Mouse (Mus musculus) heart, adult 8-10 months (tissue): ENCODE data around the gene Zfp827. TPM values are rescaled to one million over a fixed set of nuclear protein-coding genes. Genes with fewer than 3 reads are reported as not detected.
A peak's percentile ranks its signal among the peaks of the same experiment; 100 is the strongest.

ENCODE experiments used
- DNase-seq: peaks from one replicate; pipeline ENCODE4 v3.0.0; 2022; ENCODE audit warnings: low spot score
- total RNA-seq, 4 experiments: library from RNA; stranded (reverse); gene quantifications; 2 replicates each; pipeline ENCODE4 v1.2.4; 2022

Zfp827 gene
- total RNA-seq, 4 experiments from 2014 or later, result 10.7 to 16.7 (median 14.3) TPM

DNA sequence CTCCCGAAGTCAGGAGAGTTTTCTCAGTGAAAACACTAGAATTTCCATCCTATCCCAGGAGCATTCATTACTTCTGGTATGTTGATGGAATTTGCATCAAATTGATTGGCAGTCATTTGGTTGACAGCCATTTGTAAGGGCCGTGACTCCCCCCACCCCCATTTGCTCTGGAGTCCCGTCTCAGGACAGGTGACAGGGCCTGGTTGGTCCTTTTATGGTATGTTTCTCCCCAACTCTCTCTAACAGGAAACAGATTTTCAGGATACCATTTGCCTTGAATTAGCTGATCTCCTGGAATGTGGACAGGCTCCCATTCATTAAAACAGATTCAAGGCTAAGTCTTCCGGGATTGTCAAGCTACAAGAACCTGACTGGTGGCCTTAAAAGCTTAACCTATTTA lies 129.1 kb downstream of the Zfp827 start:
- DNase-seq, result no peak

DNA sequence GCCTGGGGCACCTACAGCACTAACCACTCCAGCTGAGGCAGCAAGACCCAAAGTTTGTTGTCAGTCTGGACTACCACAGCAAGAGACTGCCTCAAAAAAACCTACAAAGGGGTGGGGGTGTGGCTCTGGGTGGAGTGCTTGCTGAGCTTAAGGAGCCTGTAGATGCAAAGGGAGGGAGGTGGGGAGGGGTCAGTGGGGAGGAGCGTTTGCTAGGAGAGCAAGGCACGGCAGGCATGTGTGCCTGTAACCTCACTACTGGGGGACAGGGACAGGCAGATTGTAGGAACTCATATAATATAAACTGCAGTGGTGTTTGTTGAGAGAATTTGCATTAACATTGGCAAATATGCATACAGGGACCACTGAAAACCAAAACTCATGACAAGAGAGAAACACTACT lies 130.1 kb downstream of the Zfp827 start:
- no peak for DNase-seq

DNA sequence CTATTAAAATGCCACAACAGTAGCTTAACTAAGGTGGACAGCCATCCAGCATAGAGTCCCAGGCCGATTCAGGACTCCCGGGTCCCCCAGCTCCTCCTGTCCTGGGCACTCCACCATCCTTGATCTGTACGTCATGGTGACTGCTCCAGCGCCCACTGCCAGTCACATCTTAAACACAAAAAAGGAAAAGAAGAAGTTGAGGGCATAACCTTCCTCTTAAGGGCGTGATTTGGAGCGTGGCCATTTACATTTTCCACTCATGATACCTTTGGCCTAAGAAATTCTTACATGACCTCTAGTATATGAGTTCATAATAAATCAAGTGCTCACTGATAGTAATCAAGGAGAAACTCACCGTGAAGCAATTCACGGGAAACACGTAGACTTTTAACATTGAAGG lies 131.2 kb downstream of the Zfp827 start:
- DNase-seq, result no peak

DNA sequence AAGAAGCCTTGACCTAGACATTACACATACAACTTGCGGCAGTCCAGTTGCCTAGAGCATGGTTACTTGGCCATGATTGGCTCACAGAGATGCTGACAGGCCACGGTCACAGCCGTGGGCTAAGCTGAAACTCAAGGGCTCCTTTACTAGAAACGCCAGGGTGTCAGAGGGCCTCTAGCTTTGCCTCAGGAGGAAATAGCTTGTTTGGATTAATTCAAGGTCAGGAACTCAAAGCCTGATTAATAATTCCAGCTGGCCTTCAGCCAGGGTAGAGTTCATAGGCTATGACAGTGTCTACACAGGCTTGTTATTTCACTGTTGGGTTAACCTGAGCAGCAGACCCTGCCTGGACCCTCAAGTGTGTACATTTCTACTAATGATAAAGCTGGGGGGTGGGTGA lies 132.1 kb downstream of the Zfp827 start:
- no peak for DNase-seq

DNA sequence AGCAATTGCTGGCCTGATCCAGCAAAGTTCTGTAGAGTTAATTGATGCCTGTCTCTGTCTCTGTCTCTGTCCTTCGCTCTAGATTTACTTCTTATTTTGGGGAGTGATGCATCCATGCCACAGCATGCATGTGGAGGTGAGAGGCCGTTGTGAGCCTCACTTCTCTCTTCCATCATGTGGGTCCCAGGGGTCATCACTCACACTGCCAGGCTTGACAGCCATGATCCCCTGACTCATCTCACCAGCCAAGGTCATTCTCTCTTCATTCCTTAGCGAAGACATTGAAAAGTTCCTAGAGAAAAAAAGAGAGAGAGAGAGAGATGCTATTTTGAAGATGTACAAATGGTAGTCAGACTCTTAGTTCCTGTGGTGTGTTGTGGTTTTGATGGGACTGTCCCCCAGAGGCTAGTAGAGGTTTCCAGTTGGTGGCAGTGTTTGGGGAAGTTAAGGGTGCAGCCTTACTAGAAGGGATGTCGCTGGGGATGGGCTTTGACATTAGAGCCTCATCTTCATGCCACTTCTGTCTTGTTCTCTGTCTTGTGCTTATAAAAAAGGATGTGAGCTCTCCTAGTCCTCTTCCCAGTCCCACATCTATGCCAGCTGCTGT lies 133.0 kb downstream of the Zfp827 start:
- no peak for DNase-seq

DNA sequence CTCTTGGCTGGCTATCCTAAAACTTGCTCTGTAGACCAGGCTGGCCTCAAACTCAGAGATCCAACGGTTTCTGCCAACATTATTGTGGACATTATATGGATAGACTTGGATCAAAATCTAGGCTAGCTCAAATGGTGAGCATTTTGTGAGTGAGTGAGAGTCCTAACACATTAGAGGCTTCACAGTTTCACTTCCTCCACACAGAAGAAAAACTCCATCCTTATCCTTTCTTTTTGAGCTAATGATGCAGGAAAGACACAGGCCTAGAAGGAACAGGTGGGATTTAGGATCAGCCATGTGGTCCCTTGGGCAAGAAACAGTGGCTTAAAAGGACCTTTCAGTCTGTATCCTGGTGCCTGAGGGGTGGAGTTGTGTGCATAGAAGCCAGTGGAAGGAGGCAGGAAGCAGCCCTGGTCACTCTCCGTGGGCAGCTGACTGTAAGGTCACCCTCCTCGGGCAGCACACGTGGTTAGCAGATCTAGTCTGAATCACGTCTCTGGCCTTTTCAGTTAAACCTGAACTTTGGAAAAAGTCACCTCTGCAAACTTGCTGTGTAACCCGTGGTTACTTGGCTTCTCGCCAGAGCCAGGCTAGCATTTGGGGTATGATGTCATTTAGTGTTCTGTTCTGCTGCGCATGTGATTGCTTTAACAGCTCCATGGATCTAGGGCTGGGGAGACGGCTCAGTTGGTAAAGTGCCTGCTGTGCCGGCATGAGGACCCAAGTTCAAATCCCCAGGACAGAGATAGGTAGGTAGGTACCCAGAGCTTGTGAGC lies 134.5 kb downstream of the Zfp827 start:
- DNase-seq, result peak; percentile 72

DNA sequence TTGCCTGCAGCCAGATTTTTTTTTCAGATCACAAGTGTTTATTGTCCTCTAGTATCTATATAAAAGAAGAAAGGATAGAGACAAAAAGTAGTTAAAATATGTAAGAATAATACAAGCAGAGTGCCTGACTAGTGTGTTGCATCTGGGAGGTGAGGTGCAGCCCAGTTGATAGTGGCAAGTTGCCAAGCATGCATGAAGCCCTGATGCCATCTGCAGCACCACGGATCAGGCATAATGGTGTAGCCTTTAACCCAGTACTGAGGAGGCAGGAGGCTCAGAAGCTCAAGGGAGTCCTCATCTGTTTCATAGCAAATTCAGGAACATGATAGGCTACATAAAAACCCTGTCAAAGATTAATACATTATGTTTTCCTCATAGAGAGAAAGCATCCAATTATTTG lies 136.1 kb downstream of the Zfp827 start:
- no peak for DNase-seq

DNA sequence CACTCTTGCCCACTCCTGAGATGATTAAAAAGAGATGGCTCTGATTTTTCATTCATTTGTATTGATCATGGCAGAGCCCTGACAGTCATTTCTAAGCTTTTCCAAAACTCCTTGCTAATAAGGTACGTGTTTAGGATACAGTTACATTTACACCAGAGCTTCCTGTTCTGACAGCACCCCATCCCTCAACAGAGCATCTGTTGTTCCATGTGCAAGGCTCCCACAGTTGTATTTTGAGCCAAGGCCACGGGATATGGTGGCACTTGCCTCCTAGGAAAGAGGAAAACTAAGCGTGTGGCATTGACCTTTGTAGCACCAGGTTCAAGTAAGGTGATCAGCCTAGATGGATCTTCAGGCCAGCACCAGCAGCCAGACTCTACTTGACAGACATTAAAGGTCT lies 137.0 kb downstream of the Zfp827 start:
- no peak for DNase-seq

DNA sequence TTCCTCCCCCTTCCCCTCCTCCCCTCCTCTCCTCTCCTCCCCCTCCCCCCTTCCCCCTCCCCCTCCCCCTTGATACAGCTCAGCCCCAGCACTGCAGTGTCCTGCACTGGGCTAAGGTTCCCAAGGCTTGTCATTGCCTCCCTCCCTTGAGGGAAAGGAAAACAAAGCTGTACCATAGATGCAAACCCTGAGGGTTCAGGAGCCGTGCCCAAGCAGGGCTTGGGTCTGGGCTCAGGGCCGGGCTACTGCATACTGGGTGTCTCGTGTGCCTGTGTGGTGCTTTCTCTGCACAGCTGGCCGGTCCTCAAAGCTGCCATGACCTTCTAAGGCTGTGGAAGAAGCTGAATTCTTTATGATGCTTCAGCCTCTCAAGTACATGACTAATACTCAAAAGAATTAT lies 145.4 kb downstream of the Zfp827 start:
- DNase-seq, result no peak

DNA sequence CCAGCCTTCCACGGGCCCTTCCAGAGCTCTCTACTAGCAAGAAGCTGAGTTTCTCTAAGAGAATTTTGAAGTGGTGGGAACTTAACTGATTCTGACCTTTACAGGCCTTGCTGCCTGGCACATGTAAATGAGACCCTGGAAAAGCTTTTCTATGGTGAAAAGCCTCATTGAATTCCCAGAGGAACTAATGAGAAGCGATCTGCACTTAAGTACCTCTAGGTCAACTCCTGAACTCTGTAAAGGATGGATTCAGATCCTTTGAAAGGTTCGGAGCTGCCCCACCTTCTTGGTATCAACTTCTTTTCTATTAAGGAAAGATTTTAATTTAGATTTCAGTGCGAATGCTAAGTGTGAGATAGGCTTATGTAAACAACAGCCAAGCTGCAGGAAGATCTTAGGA lies 147.8 kb downstream of the Zfp827 start:
- DNase-seq, result no peak

DNA sequence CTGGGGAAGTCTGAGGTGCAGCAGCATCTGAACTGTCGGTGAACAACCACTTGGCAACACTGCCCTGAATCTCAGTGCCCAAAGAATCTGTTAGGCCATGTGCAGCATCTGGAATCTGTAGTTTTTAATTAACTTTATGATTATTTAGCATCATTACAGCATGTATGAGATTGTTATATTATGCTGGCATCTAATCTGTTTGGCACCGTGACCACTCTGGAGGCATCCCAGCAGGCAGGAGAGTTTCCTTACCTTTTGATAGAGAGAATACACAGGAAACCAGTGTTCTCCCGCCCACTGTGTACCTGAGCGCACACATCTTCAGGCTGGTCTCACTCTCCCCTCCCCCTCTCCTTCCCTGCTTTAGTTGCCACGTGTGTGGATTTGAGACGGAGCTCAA lies 151.4 kb downstream of the Zfp827 start:
- DNase-seq, result no peak

DNA sequence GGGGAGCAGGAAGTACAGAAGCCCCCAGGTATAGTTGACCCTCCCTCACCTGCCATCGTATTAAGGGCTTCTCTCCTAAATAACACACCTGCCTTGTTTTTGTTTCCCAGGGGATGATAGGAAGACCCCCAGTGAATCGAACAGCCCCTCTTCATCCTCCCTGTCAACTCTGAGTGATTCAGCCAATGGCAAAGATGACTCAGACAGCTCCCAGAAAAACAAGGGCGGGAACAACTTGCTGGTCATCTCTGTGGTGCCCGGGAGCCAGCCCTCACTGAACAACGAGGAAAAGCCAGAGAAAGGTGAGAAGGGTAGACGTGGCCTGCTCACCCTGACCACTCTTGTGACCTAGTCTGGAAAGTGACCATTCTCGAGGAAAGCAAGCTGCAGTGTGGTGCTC lies 157.3 kb downstream of the Zfp827 start:
- no peak for DNase-seq

DNA sequence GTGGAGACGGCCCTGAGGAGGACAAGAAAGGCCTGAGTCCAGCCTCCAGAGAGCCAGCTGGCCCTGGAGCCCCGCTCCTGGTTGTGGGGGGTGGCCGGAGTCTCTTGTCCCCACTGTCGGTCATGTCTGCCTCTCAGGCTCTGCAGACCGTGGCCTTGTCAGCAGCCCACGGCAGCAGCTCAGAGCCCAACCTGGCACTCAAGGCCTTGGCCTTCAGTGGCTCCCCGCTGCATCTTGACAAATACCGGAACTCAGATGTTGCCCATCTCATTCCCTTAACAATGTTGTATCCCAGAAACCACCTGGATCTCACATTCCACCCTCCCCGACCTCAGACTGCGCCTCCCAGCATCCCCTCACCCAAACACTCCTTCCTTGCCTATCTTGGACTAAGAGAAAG lies 161.8 kb downstream of the Zfp827 start:
- DNase-seq, result no peak

DNA sequence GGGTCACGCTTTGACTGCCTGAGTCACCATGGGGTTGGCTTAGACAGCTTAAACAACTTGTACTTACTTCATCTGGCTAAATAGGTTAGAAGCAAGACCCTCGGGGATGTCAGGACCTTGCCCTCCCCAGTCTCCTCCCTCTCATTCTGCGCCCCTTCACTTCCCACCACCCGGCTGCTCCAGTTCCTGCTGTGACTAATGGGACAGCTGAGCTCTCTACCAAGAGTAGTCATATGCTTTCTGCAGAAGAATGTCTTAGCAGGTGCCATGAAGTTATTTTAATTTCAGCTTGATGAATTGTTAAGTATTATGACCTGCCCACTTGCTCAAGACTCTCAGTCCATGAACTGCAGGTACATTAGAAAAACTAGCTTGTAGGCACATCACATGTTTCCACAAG lies 168.2 kb downstream of the Zfp827 start:
- DNase-seq, result no peak

DNA sequence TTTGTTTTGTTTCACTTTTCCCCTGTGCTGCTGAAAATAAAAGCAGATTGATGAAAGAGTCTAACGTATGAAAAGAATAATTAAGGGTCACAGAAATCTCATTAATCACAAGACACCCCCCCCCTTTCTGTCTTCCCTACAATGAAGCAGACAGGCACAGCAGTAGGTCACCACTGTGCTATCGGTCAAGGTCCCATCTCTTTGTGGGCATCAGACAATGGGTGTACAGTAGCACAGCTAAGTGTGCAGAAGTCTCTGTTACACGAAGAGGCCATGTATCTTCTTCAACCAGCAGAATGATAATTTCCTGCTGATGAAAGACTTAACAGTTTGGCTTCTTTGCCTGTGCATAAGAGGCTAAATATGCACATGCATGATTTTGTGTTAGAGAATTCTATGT lies 170.4 kb downstream of the Zfp827 start:
- no peak for DNase-seq

DNA sequence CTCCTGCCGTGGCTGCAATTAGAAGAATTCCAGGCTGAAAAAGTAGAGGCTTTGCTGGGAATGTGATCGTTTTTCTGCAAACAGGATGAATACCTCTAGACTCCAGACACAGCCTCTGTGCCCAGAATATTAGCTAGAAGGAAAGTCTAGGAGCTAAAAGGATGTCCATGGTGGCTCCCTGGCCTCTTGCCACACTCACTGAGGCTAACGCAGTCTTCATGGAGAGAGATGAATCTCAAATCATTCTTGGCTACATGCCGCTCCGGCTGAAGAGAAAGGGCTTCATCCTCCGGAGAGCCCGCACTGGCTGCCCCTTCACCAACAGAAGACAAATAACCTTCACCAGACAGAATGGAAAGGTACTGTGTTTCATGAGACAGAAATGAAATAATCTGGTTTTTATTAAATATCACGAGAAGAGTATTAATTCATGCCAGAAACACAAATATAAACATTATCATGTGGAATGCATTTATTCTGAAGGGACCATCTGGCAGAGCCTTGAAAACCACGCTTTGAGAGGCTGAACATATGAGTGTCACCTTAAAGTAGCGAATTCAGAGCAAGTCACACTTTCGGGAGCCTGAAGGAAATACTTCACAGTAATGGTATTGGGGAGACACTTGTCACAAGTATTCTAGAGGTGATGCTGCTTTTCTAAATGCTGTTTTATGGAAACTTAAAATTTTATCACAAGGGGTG lies 173.4 kb downstream of the Zfp827 start:
- no peak for DNase-seq

DNA sequence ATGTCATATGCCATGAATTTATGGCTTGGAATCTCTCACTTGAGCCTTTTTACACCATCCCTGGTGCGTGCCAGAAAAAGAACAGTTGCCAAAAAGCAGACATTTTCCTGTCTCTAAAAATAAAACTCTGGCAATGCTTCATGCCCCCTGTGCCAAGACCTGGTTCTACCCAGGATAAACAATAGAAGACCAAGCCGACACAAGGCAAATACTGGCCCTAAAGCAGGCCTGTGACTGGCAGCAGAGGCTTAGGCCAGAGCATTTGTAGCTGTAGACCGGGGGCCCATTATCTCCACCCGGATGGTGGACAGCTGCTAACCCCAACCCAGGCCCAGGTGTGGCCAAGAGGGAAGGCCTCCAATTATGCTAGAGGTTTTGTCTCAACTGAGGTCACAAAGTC lies 178.7 kb downstream of the Zfp827 start:
- DNase-seq, result peak; percentile 67

DNA sequence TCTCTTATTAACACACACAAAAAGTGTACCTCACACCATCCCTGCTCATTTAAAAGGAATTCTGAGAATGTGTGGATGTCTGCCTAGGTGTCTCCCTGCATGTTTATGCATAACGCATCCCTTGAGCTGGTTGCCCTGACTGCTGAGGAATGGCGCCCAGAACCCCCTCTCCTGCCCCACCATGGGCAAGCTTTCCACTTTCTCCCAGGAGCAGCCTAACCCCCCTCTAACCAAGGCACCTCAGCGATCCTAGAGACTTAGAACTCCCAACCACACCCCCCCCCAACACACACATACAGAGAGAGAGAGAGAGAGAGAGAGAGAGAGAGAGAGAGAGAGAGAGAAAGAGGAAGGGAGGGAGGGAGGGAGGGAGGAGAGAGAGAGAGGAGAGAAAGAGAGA lies 179.9 kb downstream of the Zfp827 start:
- no peak for DNase-seq

DNA sequence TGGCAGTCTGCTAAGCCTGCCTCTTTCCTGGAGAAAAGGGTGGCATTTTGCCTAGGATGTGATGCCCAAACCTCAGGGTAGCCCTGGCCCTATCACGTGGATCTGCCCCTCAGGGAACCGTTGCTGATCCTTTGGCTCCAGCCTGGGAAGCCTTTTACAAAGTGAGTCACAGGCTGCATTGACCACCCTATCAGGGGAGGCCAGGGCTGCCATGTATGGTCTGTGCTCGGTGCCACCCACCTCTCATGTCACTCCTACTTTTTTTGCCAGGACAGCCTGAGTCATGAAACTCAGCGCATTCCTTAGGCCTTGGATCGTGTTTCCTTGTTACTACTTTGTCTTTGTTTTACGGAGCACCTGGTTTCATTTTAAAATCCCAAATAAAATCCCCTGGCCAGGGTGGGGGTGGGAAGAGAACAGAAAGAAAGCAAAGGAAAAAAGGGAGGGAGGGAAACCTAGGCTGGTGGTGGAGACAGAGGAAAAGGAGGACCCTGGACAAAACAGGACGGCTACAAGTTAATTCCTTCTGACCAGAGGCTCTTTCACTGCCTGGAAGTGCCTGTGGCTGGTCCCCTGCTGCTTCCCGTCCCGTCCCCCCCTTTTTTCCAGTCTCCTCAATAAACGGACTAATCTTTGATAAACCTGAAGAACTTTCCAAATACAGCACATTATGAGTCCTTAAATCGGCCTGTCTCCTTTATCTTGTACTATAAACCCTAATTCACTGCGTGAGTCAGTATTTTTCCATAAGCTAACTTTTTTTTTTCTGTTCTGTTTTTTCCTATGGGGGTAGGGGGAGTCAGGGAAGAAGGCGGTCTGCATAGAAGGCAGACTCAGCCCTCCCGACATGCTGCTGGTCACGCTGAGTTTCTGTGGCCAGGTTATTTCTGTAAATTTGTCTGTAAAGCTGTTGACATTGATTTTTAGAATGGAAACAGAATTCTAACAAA lies 180.7 kb downstream of the Zfp827 start:
- peak; percentile 24 for DNase-seq

DNA sequence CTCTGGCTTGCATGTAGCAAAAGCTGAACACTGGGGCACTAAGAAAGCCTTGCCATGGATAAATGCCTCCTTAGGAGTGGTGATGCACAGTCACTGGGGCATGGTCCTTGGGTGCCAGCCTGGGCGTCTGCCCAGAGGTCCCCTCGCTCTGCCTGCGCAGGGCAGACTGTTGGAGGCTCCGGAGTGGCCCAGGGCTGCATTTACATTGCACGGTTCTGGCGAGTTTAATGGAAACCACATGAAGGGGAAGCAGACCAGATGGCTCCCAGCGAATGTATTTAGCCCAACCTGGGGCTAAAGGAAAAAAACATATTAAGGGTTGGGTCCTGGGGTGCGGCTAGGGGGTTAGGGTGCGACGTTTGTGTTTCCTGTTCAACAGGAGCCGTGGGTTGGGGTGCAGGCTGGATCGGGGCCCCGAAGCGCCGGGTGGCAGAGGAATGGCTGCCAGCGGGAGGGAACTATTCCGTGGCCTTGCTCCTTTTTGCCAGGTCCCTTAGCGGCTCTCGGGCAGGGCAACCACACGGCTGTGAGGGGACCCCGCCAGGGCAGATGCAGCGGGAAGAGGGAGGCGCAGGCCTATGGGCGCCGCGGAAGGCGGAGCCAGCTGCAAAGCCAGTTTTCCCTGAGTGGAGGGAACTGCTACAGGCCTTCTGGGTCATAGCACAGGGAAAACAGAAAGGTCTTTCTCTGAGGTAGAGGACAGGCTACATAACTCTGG lies 181.6 kb downstream of the Zfp827 start:
- peak; percentile 11 for DNase-seq

DNA sequence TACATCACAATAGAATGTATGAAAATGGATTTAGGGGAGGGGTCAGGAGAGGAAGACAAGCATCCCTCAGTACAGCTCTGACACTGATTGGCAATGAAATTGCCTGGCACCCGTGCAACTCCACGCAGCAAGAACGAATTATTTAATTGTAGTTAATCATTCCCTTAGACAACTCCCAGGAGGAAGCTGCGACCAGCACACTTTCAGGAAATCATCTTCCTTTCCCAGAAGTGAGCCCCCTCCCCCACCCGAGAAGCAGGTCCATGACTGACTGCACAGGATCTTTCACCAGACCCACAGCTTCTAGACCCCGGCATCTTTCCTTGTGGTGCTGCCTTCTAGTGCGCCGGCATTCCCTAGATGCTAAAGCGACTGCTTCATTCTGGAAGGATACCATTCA lies 183.4 kb downstream of the Zfp827 start:
- DNase-seq, result no peak
